Mouse (Mus musculus): Measurements from ENCODE around the gene Nxph4.

Gene Nxph4

GRCm38 (mm10) chr10:127515983-127516459 lies 18.3 kb downstream of the Nxph4 start:
- intact Hi-C loops (cut with DNase I), result no loop called here

- intact Hi-C loops (cut with DNase I), result no loop called here
These were observed 18.9 kb downstream of the Nxph4 start for GRCm38 (mm10) chr10:127515271-127515982.

GRCm38 (mm10) chr10:127514764-127515163 lies 19.6 kb downstream of the Nxph4 start, which contains the start of gene Ndufa4l2:
TSS of gene Ndufa4l2 (plus strand) at chr10:127514967.
- intact Hi-C loops (cut with DNase I), result no loop called here

GRCm38 (mm10) chr10:127514111-127514698 lies 20.2 kb downstream of the Nxph4 start:
- intact Hi-C loops (cut with DNase I), result no loop called here

- intact Hi-C loops (cut with DNase I), result loop anchor here (1.0 kb wide), 1 partner anchor 21 kb away; the partner anchor contains the start of gene Nxph4
These were observed 20.8 kb downstream of the Nxph4 start for GRCm38 (mm10) chr10:127513501-127514091.

- intact Hi-C loops (cut with DNase I), result loop anchor here (1.0 kb wide), 1 partner anchor 21 kb away; the partner anchor contains the start of gene Nxph4
These were observed 21.5 kb downstream of the Nxph4 start for GRCm38 (mm10) chr10:127512813-127513212.

GRCm38 (mm10) chr10:127512307-127512666 lies 22.1 kb downstream of the Nxph4 start:
- intact Hi-C loops (cut with DNase I), result no loop called here

- intact Hi-C loops (cut with DNase I), result no loop called here
These were observed 22.6 kb downstream of the Nxph4 start for GRCm38 (mm10) chr10:127511634-127512306.

- intact Hi-C loops (cut with DNase I), result no loop called here
These were observed 23.3 kb downstream of the Nxph4 start for GRCm38 (mm10) chr10:127510895-127511617.

GRCm38 (mm10) chr10:127509837-127510701 lies 24.3 kb downstream of the Nxph4 start:
- intact Hi-C loops (cut with DNase I), result no loop called here

GRCm38 (mm10) chr10:127509051-127509836 lies 25.1 kb downstream of the Nxph4 start:
- intact Hi-C loops (cut with DNase I), result no loop called here

- intact Hi-C loops (cut with DNase I), result loop anchor here (1.0 kb wide), 1 partner anchor 30 kb away; no protein-coding TSS in a partner anchor
These were observed 26.1 kb downstream of the Nxph4 start for GRCm38 (mm10) chr10:127508239-127508638.

GRCm38 (mm10) chr10:127500894-127501893 lies 33.2 kb downstream of the Nxph4 start, which contains the start of gene Stac3:
TSS of gene Stac3 (plus strand) at chr10:127501686.
- intact Hi-C loops (cut with DNase I), result no loop called here

GRCm38 (mm10) chr10:127500042-127500441 lies 34.3 kb downstream of the Nxph4 start:
- intact Hi-C loops (cut with DNase I), result no loop called here

- intact Hi-C loops (cut with DNase I), result no loop called here
These were observed 34.8 kb downstream of the Nxph4 start for GRCm38 (mm10) chr10:127499516-127499915.

- intact Hi-C loops (cut with DNase I), result no loop called here
These were observed 38.2 kb downstream of the Nxph4 start for GRCm38 (mm10) chr10:127496156-127496555.

GRCm38 (mm10) chr10:127492118-127492517 lies 42.2 kb downstream of the Nxph4 start:
- intact Hi-C loops (cut with DNase I), result no loop called here

GRCm38 (mm10) chr10:127491128-127491512 lies 43.2 kb downstream of the Nxph4 start:
- intact Hi-C loops (cut with DNase I), result no loop called here
